Mouse (Mus musculus): ENCODE data around the gene Olfr576. TPM values are rescaled to one million over a fixed set of nuclear protein-coding genes. Genes with fewer than 3 reads are reported as not detected.

Gene Olfr576
- total RNA-seq (2023), result not detected

DNA sequence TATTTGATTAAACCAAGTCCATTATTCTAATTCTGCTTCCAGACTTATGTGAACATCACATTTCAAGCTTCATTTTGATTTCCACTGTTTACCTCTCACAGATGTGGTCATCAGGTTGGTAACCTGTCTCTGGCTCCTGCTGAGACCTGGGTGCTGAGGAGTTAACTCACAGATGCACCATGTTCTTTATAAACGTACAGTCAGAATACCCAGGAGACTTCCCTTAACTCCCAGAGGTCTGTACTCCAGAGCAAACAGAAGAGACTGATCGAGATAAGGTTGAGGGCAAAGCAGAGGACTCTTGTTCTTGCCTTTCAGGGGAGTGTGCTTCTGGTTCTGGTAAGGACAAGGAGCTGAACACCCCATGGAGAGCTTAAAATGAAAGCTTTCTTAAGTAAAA lies at the start of gene Olfr576:
Olfr576 (plus strand) TSS at position 301 of the 400 bp plus-strand sequence.

DNA sequence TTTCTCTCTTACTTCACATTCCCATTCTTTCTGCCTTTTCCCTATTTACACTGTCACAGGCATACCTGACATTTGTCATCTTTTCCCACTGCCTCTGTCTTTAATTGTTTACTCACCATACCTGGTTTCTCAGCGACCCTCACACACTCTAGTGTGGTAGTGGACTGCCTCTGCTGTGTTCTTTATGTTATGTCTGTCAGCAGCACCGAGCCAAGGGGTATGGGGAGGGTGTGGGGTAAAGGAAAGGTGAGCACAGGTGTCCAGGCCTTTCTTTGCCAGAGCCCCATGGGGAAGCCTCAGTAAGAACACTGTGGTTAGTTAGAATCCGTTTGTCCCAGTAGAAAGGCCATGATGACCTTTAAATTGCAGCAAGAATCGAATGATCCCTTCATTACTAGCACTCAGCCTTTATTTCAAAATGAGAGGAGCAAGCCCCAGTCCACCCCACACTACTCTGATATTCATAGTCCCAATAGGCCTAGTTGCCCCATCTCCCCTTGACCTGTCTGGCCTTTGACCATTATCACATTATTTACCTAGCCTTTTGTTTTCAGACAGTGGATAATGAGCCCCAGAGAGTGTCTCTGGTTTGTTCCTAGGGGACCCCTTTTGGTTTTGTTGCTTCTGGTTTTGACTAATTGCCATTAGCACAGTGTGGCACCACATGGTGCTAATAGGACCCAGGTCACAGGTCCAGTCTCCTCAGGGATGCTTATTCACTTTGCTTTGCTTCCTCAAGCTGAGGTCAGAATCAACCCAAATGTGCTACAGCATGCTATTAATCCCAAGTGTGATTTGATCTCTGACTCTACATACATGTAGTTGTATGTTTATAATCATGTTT lies 45.2 kb upstream of the Olfr576 start, which contains the start of gene Olfr571:
Olfr571 (minus strand) TSS at position 505 of the 844 bp plus-strand sequence.

DNA sequence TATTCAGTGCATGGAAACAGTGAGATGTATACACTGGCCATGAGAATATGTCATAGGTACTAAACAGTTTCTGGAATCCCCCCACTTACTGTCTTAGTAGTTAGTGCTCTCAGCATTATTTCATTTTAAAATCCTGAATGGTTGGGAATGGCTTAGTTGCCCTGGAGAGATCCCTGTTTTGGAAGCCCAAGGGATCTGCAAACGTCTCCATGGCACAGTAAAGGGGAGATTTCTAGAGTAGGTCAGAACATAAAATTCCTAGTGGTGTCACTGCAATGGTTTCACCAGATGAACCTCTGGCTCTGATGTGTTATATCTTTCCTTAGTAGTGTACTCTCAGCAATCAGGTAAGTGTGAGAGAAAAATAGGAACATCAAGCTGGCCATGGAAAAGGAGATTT lies 38.4 kb upstream of the Olfr576 start, which contains the start of gene Olfr572:
Olfr572 (plus strand) TSS at position 301 of the 400 bp plus-strand sequence.

DNA sequence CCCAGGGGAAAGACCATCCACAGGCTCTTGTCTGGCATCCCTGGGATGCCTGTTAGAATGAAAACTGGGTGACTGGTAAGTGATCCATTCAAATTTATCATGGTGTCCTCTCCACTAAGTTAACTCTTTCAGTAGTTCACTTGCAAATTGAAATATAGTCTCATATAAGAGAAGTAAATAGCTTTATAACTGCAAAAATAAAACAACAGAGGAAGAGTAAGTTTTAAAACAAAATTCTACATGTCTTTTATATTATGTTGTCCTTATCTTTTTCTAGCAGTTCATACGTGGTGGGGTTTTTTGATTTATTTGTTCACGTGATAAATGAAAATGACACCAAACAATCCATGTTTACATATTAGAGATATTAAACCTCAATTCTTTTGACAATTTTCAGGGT lies 20.0 kb upstream of the Olfr576 start, which contains the start of gene Olfr573-ps1:
Olfr573-ps1 (minus strand) TSS at position 101 of the 400 bp plus-strand sequence.

DNA sequence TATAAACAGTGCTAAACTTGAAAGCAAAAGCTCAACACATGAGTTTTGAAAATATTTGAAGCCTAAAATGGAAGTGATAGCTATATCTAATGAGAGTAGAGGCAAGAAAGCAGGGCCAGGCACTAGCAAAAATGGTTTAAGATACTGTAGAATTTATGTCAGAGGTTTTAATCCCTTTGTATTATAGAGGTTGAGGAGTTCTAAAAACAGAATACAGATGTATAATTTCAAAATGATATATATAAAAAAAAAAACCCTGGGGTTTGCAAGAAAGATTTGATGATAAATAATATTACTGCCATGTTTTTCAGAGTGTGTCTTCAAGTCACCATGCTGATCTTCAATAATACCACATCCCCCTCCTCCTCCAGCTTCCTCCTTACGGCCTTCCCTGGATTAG lies 14.3 kb upstream of the Olfr576 start, which contains the start of gene Olfr574:
Olfr574 (plus strand) TSS at position 301 of the 400 bp plus-strand sequence.

DNA sequence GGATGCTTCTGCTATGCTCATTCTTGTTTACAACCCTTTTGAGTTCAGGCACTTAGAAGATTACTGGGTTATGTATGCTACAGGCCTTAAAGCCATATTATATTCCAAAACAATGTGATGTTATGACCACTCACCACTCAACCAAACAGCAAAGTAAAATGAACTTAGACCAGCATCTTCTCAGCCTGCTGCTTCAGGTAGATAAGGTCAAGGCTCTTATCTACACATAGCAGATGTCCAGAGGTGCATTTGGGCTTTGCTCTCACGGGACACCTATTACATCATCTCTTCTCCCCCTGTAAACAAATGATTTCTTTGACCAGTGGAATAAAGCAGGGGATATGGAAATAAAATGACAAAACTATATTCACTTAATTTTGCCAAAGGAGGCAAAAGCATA lies 3.9 kb upstream of the Olfr576 start, which contains the start of gene Olfr575:
Olfr575 (minus strand) TSS at position 183 of the 400 bp plus-strand sequence.

DNA sequence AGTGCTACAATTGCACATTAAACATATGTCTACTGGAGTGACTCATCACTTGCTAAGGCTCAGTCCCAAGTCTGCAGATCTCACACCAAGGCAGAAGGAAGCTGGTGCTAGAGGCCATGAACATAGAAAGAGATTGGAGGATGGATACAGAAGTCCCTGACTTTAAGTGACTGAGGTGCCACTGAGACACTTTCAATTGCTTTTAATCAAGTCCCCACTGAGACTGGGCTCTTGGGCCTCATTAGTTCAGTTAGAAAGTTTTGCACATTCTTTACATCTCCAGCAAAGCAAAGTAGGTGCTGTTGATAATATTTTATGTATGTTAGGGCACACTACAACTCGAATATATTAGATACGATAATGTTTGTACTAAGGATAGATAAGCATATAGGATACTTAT lies 13.4 kb downstream of the Olfr576 start, which contains the start of gene Olfr577:
Olfr577 (minus strand) TSS at position 101 of the 400 bp plus-strand sequence.

DNA sequence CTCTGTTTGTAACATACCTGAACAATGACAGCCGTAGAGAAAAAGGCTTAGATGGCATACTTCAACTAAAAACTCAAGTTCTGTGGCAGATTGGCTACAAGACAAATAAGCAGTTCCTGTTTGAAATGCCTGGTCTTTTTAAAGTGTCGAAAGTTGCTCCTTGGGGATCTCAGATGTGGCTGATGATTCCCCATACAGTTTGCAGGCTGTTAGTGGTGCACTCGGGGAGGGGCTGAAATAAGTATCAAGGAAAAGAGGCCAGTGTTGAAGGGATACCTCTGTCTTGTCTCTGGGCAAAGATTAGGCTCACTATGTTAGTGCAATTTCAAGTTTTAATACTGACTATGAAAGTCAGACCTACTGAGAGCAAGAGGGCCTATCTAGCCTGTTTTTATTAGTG lies 26.8 kb downstream of the Olfr576 start, which contains the start of gene Olfr578:
Olfr578 (minus strand) TSS at position 101 of the 400 bp plus-strand sequence.

Other genes starting within 250 kb of the Olfr576 start
- gene Olfr33, start 243.6 kb upstream of the Olfr576 start, total RNA-seq (2023), result not detected
- not detected for gene Olfr559, start 235.2 kb upstream of the Olfr576 start, total RNA-seq (2023)
- not detected for gene Olfr560, start 203.3 kb upstream of the Olfr576 start, total RNA-seq (2023)
- gene Olfr78, start 203.2 kb upstream of the Olfr576 start, total RNA-seq (2023), result not detected
- not detected for gene Olfr561, start 191.4 kb upstream of the Olfr576 start, total RNA-seq (2023)
- gene Olfr564, start 159.2 kb upstream of the Olfr576 start, total RNA-seq (2023), result not detected
- gene Olfr566, start 103.9 kb upstream of the Olfr576 start, total RNA-seq (2023), result not detected
- gene Olfr568, start 85.5 kb upstream of the Olfr576 start, total RNA-seq (2023), result not detected
- not detected for gene Olfr569, start 71.8 kb upstream of the Olfr576 start, total RNA-seq (2023)
- gene Olfr570, start 68.1 kb upstream of the Olfr576 start, total RNA-seq (2023), result not detected
- not detected for gene Olfr571, start 45.1 kb upstream of the Olfr576 start, total RNA-seq (2023)
- gene Olfr572, start 38.3 kb upstream of the Olfr576 start, total RNA-seq (2023), result not detected
- gene Olfr573-ps1, start 20.1 kb upstream of the Olfr576 start, total RNA-seq (2023), result not detected
- gene Olfr574, start 14.2 kb upstream of the Olfr576 start, total RNA-seq (2023), result not detected
- not detected for gene Olfr575, start 3.9 kb upstream of the Olfr576 start, total RNA-seq (2023)
- gene Olfr577, start 13.3 kb downstream of the Olfr576 start, total RNA-seq (2023), result not detected
- not detected for gene Olfr578, start 26.7 kb downstream of the Olfr576 start, total RNA-seq (2023)
- not detected for gene Olfr582, start 75.4 kb downstream of the Olfr576 start, total RNA-seq (2023)
- not detected for gene Olfr583, start 88.6 kb downstream of the Olfr576 start, total RNA-seq (2023)
- not detected for gene Olfr584, start 119.2 kb downstream of the Olfr576 start, total RNA-seq (2023)
- gene Olfr585, start 135.1 kb downstream of the Olfr576 start, total RNA-seq (2023), result not detected
- not detected for gene Olfr586, start 163.0 kb downstream of the Olfr576 start, total RNA-seq (2023)
- not detected for gene Olfr588-ps1, start 178.2 kb downstream of the Olfr576 start, total RNA-seq (2023)
- not detected for gene Olfr589, start 193.7 kb downstream of the Olfr576 start, total RNA-seq (2023)
- gene Olfr591, start 215.7 kb downstream of the Olfr576 start, total RNA-seq (2023), result not detected
- not detected for gene Olfr592, start 222.1 kb downstream of the Olfr576 start, total RNA-seq (2023)
- gene Olfr593, start 249.2 kb downstream of the Olfr576 start, total RNA-seq (2023), result not detected